Mouse (Mus musculus) adipose tissue, adult 10 weeks (tissue): Measurements from ENCODE around the gene Calr3. TPM values are rescaled to one million over a fixed set of nuclear protein-coding genes. Genes with fewer than 3 reads are reported as not detected.

ENCODE experiments used
- polyA plus RNA-seq: library from polyadenylated mRNA; stranded (reverse); fragments of 350-450 nt; fragmentation: Illumina TruSeq; extraction: RNeasy Lipid Tissue Mini Kit (QIAGEN cat#74804); gene quantifications from one replicate; pipeline ENCODE4 v1.2.3, GENCODE M21; 2014; ENCODE audit warnings: low read depth, low replicate concordance

Calr3 gene
- 5.5 TPM for polyA plus RNA-seq

GRCm38 (mm10) chr8:72443338-72443993 lies at the start of gene Calr3, which contains the start of gene 1700030K09Rik:
Calr3 (minus strand) TSS chr8:72443870.
1700030K09Rik (plus strand) TSS chr8:72443880.

GRCm38 (mm10) chr8:72491680-72492621 lies 48.3 kb upstream of the Calr3 start, which contains the start of gene Slc35e1:
Slc35e1 (minus strand) TSS chr8:72492614.

GRCm38 (mm10) chr8:72474826-72475546 lies 31.3 kb upstream of the Calr3 start, which contains the start of gene Cherp:
Cherp (minus strand) TSS chr8:72475226.

GRCm38 (mm10) chr8:72421362-72422335 lies 22.0 kb downstream of the Calr3 start, which contains the start of gene Eps15l1:
Eps15l1 (minus strand) TSS chr8:72421460.

Other genes with a start within 250 kb of the Calr3 start
- 0.47 TPM for gene Cib3, start 231.0 kb downstream of the Calr3 start, polyA plus RNA-seq
- gene Gm11034, start 230.2 kb downstream of the Calr3 start, polyA plus RNA-seq = not detected
- gene Fam32a, start 224.1 kb downstream of the Calr3 start, polyA plus RNA-seq = 55.7 TPM
- 41.0 TPM for gene Ap1m1, start 203.9 kb downstream of the Calr3 start, polyA plus RNA-seq
- 6.0 TPM for gene Gm10282, start 138.6 kb downstream of the Calr3 start, polyA plus RNA-seq
- gene Klf2, start 124.8 kb downstream of the Calr3 start, polyA plus RNA-seq = 31.2 TPM
- 48.7 TPM for gene Eps15l1, start 22.4 kb downstream of the Calr3 start, polyA plus RNA-seq
- gene 1700030K09Rik, start within 50 bp of the Calr3 start, polyA plus RNA-seq = 9.1 TPM
- gene Cherp, start 31.4 kb upstream of the Calr3 start, polyA plus RNA-seq = 32.8 TPM
- gene Slc35e1, start 48.7 kb upstream of the Calr3 start, polyA plus RNA-seq = 32.6 TPM
- gene Med26, start 104.4 kb upstream of the Calr3 start, polyA plus RNA-seq = 7.0 TPM
- 84.6 TPM for gene Smim7, start 127.2 kb upstream of the Calr3 start, polyA plus RNA-seq
- gene Tmem38a, start 128.2 kb upstream of the Calr3 start, polyA plus RNA-seq = 7.0 TPM
- gene Nwd1, start 202.8 kb upstream of the Calr3 start, polyA plus RNA-seq = 6.6 TPM